Mouse (Mus musculus) neural tube, embryonic 14.5 days (tissue): ENCODE measurements at regions not wholly inside any gene's neighbourhood (a gene's known extent, or its start where the extent isn't known, plus 50 kb on each side); places are given as distances from the start of the nearest gene placed in this dataset.

Source experiments
- ATAC-seq: fragments of 200-750 bp; cut with Nextera tagmentation; 2 replicates; pipeline ENCODE4 v1.8.0; 2017; ENCODE audit warnings: low read depth, mild to moderate bottlenecking, moderate TSS enrichment, moderate library complexity
- H3K27ac ChIP-seq: fragments of 300-500 bp; sonication (generic); 2 replicates; pipeline ENCODE4 v1.5.1; 2014; ENCODE audit warnings: low read depth, mild to moderate bottlenecking, control low read depth, low read length, moderate library complexity, mixed read lengths
- H3K27me3 ChIP-seq: fragments of 300-500 bp; sonication (generic); 2 replicates; pipeline ENCODE4 v1.6.1; 2014; ENCODE audit warnings: low read length; ENCODE audit not compliant: control insufficient read depth, insufficient read depth
- H3K36me3 ChIP-seq: fragments of 300-500 bp; sonication (generic); 2 replicates; pipeline ENCODE4 v1.6.1; 2014; ENCODE audit warnings: low read length, mixed read lengths; ENCODE audit not compliant: control insufficient read depth, insufficient read depth
- H3K4me1 ChIP-seq: fragments of 300-500 bp; sonication (generic); 2 replicates; pipeline ENCODE4 v1.6.1; 2014; ENCODE audit warnings: low read length; ENCODE audit not compliant: control insufficient read depth, insufficient read depth
- H3K4me2 ChIP-seq: fragments of 300-500 bp; sonication (generic); 2 replicates; pipeline ENCODE4 v1.6.1; 2014; ENCODE audit warnings: mild to moderate bottlenecking, low read depth, low read length, control low read depth
- H3K4me3 ChIP-seq: fragments of 300-500 bp; sonication (generic); 2 replicates; pipeline ENCODE4 v1.5.1; 2014; ENCODE audit warnings: low read depth, low read length, control low read depth, mixed read lengths
- H3K9ac ChIP-seq: fragments of 300-500 bp; sonication (generic); replicated peaks from 2 replicates; pipeline ENCODE4 v1.6.1; 2014; ENCODE audit warnings: low read depth, mild to moderate bottlenecking, control low read depth, low read length, mixed read lengths
- H3K9me3 ChIP-seq: fragments of 300-500 bp; sonication (generic); 2 replicates; pipeline ENCODE4 v1.6.1; 2016; ENCODE audit warnings: low read length; ENCODE audit not compliant: control insufficient read depth
- WGBS: fragments of 180-500 bp; shearing (Covaris S2); extraction: QIAGEN DNeasy Blood & Tissue Kit; methylation state at CpG from one replicate; pipeline ENCODE4 v1.1.7; 2014; 5-methylcytosine and 5-hydroxymethylcytosine counted together

GRCm38 (mm10) chr12:49732351-49732750 is 347.4 kb downstream of the Gm43517 start:
- Histone ChIP-seq H3K9me3 (no peaks in the 10 kb centered on the region), H3K4me1 (no peaks in the 10 kb centered on the region), H3K36me3 (no peaks in the 10 kb centered on the region), H3K4me3 (no peak overlapping the region), H3K27ac (no peak overlapping the region), H3K4me2 (no peak overlapping the region), H3K27me3 (no peaks in the 10 kb centered on the region), H3K9ac (no peak overlapping the region)
- no peak for ATAC-seq

GRCm38 (mm10) chr12:49737100-49737499 is 352.1 kb downstream of the Gm43517 start:
- H3K27ac ChIP-seq, result no peak overlapping the region
- H3K4me1 ChIP-seq, result no peaks in the 10 kb centered on the region
- no peak overlapping the region for H3K4me2 ChIP-seq
- no peak overlapping the region for H3K9ac ChIP-seq
- no peaks in the 10 kb centered on the region for H3K9me3 ChIP-seq
- no peak for ATAC-seq
- H3K4me3 ChIP-seq, result no peak overlapping the region
- H3K27me3 ChIP-seq, result no peaks in the 10 kb centered on the region
- no peaks in the 10 kb centered on the region for H3K36me3 ChIP-seq
- 69% methylated on average over 4 of the region's 4 CpGs for WGBS

GRCm38 (mm10) chr12:49739960-49740740 is 355.2 kb downstream of the Gm43517 start:
- 83% methylated on average over 12 of the region's 12 CpGs for WGBS
- no peak overlapping the region for H3K9ac ChIP-seq
- no peak overlapping the region for H3K27ac ChIP-seq
- no peaks in the 10 kb centered on the region for H3K4me1 ChIP-seq
- ATAC-seq, result no peak
- H3K4me2 ChIP-seq, result no peak overlapping the region
- H3K9me3 ChIP-seq, result no peaks in the 10 kb centered on the region
- H3K27me3 ChIP-seq, result no peaks in the 10 kb centered on the region
- no peak overlapping the region for H3K4me3 ChIP-seq
- no peaks in the 10 kb centered on the region for H3K36me3 ChIP-seq

GRCm38 (mm10) chr12:49743402-49743801 is 358.4 kb downstream of the Gm43517 start:
- H3K27me3 ChIP-seq, result no peaks in the 10 kb centered on the region
- H3K4me3 ChIP-seq, result no peak overlapping the region
- WGBS, result 91% methylated on average over 2 of the region's 2 CpGs
- H3K9ac ChIP-seq, result no peak overlapping the region
- no peaks in the 10 kb centered on the region for H3K4me1 ChIP-seq
- H3K4me2 ChIP-seq, result no peak overlapping the region
- ATAC-seq, result no peak
- no peak overlapping the region for H3K27ac ChIP-seq
- no peaks in the 10 kb centered on the region for H3K36me3 ChIP-seq
- no peaks in the 10 kb centered on the region for H3K9me3 ChIP-seq

GRCm38 (mm10) chr12:49747081-49747480 is 362.1 kb downstream of the Gm43517 start:
- H3K9ac ChIP-seq, result no peak overlapping the region
- WGBS, result 86% methylated on average over 2 of the region's 2 CpGs
- H3K27ac ChIP-seq, result no peak overlapping the region

GRCm38 (mm10) chr12:49758391-49758790 is 373.4 kb downstream of the Gm43517 start:
- no peak for ATAC-seq
- H3K4me2 ChIP-seq, result no peak overlapping the region
- no peaks in the 10 kb centered on the region for H3K9me3 ChIP-seq
- no peak overlapping the region for H3K27ac ChIP-seq
- no peak overlapping the region for H3K4me3 ChIP-seq
- H3K27me3 ChIP-seq, result no peaks in the 10 kb centered on the region
- no peaks in the 10 kb centered on the region for H3K4me1 ChIP-seq
- H3K9ac ChIP-seq, result no peak overlapping the region
- no peaks in the 10 kb centered on the region for H3K36me3 ChIP-seq
- 80% methylated on average over 4 of the region's 4 CpGs for WGBS

More at GRCm38 (mm10) chr12:49747081-49747480, 362.1 kb downstream of the Gm43517 start:
- no peak for ATAC-seq
- no peaks in the 10 kb centered on the region for H3K9me3 ChIP-seq
- no peak overlapping the region for H3K4me3 ChIP-seq
- H3K27me3 ChIP-seq, result no peaks in the 10 kb centered on the region
- no peak overlapping the region for H3K4me2 ChIP-seq
- H3K4me1 ChIP-seq, result no peaks in the 10 kb centered on the region
- H3K36me3 ChIP-seq, result no peaks in the 10 kb centered on the region

- WGBS, result 79% methylated on average over 2 of the region's 2 CpGs
- Histone ChIP-seq H3K9me3 (no peaks in the 10 kb centered on the region), H3K4me3 (no peak overlapping the region), H3K36me3 (no peaks in the 10 kb centered on the region), H3K27me3 (no peaks in the 10 kb centered on the region), H3K4me1 (no peaks in the 10 kb centered on the region), H3K4me2 (no peak overlapping the region), H3K27ac (no peak overlapping the region), H3K9ac (no peak overlapping the region)
- ATAC-seq, result no peak
Observed at GRCm38 (mm10) chr12:49764541-49764940, 379.6 kb downstream of the Gm43517 start.

- no peak overlapping the region for H3K4me3 ChIP-seq
- no peaks in the 10 kb centered on the region for H3K4me1 ChIP-seq
- WGBS, result 92% methylated on average over 1 of the region's 1 CpGs
- H3K9ac ChIP-seq, result no peak overlapping the region
- H3K9me3 ChIP-seq, result no peaks in the 10 kb centered on the region
- H3K4me2 ChIP-seq, result no peak overlapping the region
- no peak for ATAC-seq
- no peaks in the 10 kb centered on the region for H3K36me3 ChIP-seq
- H3K27ac ChIP-seq, result no peak overlapping the region
- H3K27me3 ChIP-seq, result no peaks in the 10 kb centered on the region
Observed at GRCm38 (mm10) chr12:49808341-49808740, 423.4 kb downstream of the Gm43517 start.

GRCm38 (mm10) chr12:49814653-49815052 is 429.7 kb downstream of the Gm43517 start:
- no peak overlapping the region for H3K9ac ChIP-seq
- no peaks in the 10 kb centered on the region for H3K9me3 ChIP-seq
- no peak overlapping the region for H3K4me2 ChIP-seq
- 13% methylated on average over 3 of the region's 3 CpGs for WGBS
- no peaks in the 10 kb centered on the region for H3K36me3 ChIP-seq
- no peaks in the 10 kb centered on the region for H3K4me1 ChIP-seq
- no peaks in the 10 kb centered on the region for H3K27me3 ChIP-seq
- ATAC-seq, result no peak
- H3K27ac ChIP-seq, result no peak overlapping the region
- no peak overlapping the region for H3K4me3 ChIP-seq
